ENCODE assay signal across 12 mouse cellular contexts in the genomic region with DNA sequence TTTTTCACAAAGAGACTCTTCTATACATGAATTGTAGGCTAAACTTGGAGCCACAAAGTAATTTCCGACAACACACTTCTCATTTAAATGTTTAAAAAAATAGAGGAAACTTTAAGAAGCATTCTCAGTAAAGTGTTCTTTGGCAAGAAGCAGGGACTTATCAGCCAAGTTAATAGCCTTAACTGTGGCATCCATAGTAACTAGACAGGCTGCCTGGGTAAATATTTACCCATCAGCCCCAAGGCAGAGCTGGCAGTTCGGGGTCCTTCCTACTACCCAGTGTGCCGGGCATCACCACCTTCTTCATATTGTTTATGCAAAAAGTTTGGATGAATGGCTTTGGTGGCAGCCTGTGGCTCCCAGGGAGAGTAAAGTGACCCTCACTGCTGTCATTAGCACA. TPM values are rescaled to one million over a fixed set of nuclear protein-coding genes. Genes with fewer than 3 reads are reported as not detected.
DNase-seq lines count a peak whose midpoint lies in the region; ATAC-seq and TF ChIP-seq lines count a peak whose summit lies in the region.
"Had no signal": no experiment of that assay in that cellular context is flagged by ENCODE, and none has a peak within 500 bp of the region (broad histone marks: within the 10 kb centered on the region; RNA-seq: fewer than 3 reads in every experiment).

No protein-coding gene starts in this region.

- ATAC-seq in kidney, embryonic 14.5 days (ENCODE audit: low FRiP score, low TSS enrichment) = no peak
- no peak for ATAC-seq in forebrain, embryonic 11.5 days (replicated peaks; ENCODE audit: low FRiP score)
- ATAC-seq: liver, postnatal 0 days had no signal

- peaks cover 34% of the 10 kb centered on the region for H3K4me1 ChIP-seq in heart, adult 2 months (ENCODE audit: control insufficient read depth, insufficient read depth, low read length)
- H3K4me1 ChIP-seq in kidney, adult 2 months (ENCODE audit: control insufficient read depth, insufficient read depth, low read length) = peaks cover 16% of the 10 kb centered on the region
- peaks cover 34% of the 10 kb centered on the region for H3K4me1 ChIP-seq in kidney, embryonic 14.5 days (ENCODE audit: control insufficient read depth, insufficient read depth, low read length)
- H3K4me1 ChIP-seq in ES-Bruce4 (ENCODE audit: control insufficient read depth, insufficient read depth, low read length) = peaks cover 12% of the 10 kb centered on the region
- H3K4me1 ChIP-seq in hindbrain, embryonic 10.5 days (replicated peaks) = peaks cover 29% of the 10 kb centered on the region
- peaks cover 4% of the 10 kb centered on the region; the same call in 1 of the 2 replicates for H3K4me1 ChIP-seq in forebrain, embryonic 11.5 days (replicated peaks; ENCODE audit: control insufficient read depth, insufficient read depth, low read length)

- H3K27ac ChIP-seq in heart, adult 2 months = peak overlapping the region; percentile 90
- no peak overlapping the region for H3K27ac ChIP-seq in kidney, adult 2 months (ENCODE audit: insufficient read depth, low read depth, low read length)
- no peak overlapping the region for H3K27ac ChIP-seq in kidney, embryonic 14.5 days (ENCODE audit: low read depth, low read length)
- H3K27ac ChIP-seq in ES-Bruce4 (ENCODE audit: insufficient read depth, low read length) = peak overlapping the region; percentile 96
- no peak overlapping the region for H3K27ac ChIP-seq in hindbrain, embryonic 10.5 days
- no peak overlapping the region for H3K27ac ChIP-seq in forebrain, embryonic 11.5 days (ENCODE audit: low read depth, low read length)

- DNase-seq in heart, adult 2 months = no peak
- no peak for DNase-seq in heart, adult 8-10 months (ENCODE audit: low spot score)
- DNase-seq in kidney, adult 2 months = peak; percentile 60
- peak; percentile 26 for DNase-seq in kidney, postnatal 10 days
- no peak for DNase-seq in hindbrain, embryonic 10.5 days (ENCODE audit: low spot score)
- DNase-seq in forebrain, embryonic 11.5 days (ENCODE audit: low spot score) = no peak
- DNase-seq: gastrocnemius, postnatal 36 days; liver, postnatal 0 days; lung, postnatal 4 days had no signal

- no peak for TF ChIP-seq POLR2A in heart, adult 2 months (IDR thresholded peaks at IDR 0.05; ENCODE audit: insufficient read depth, low read depth, low read length)
- TF ChIP-seq POLR2A in kidney, adult 2 months (IDR thresholded peaks at IDR 0.05; ENCODE audit: low read depth, low read length) = no peak
- TF ChIP-seq POLR2A in ES-Bruce4 (IDR thresholded peaks at IDR 0.05; ENCODE audit: insufficient read depth, low read length) = no peak

- no peak for TF ChIP-seq CTCF in heart, adult 2 months (IDR thresholded peaks at IDR 0.05)
- no peak for TF ChIP-seq CTCF in kidney, adult 2 months (conservative IDR thresholded peaks at IDR 0.05; ENCODE audit: insufficient read depth, insufficient read length, low read depth, low read length)
- no peak for TF ChIP-seq CTCF in ES-Bruce4 (IDR thresholded peaks at IDR 0.05; ENCODE audit: low read depth, low read length)

- H3K36me3 ChIP-seq in heart, adult 2 months (ENCODE audit: control insufficient read depth, insufficient read depth, low read length) = peaks cover 2% of the 10 kb centered on the region
- H3K36me3 ChIP-seq in kidney, adult 2 months (ENCODE audit: control insufficient read depth, insufficient read depth, low read length) = no peaks in the 10 kb centered on the region
- H3K36me3 ChIP-seq in kidney, embryonic 14.5 days (ENCODE audit: control insufficient read depth, insufficient read depth, low read length) = no peaks in the 10 kb centered on the region
- H3K36me3 ChIP-seq in ES-Bruce4 (ENCODE audit: control insufficient read depth, insufficient read depth, low read length, poor library complexity, severe bottlenecking) = no peaks in the 10 kb centered on the region
- H3K36me3 ChIP-seq in hindbrain, embryonic 10.5 days = peaks cover 18% of the 10 kb centered on the region; the same call in 1 of the 2 replicates
- no peaks in the 10 kb centered on the region for H3K36me3 ChIP-seq in forebrain, embryonic 11.5 days (ENCODE audit: control insufficient read depth, insufficient read depth, low read length)

- H3K9me3 ChIP-seq in kidney, embryonic 14.5 days (ENCODE audit: control insufficient read depth, low read length) = no peaks in the 10 kb centered on the region
- H3K9me3 ChIP-seq in ES-Bruce4 (replicated peaks; ENCODE audit: control insufficient read depth, insufficient read depth, low read length, poor library complexity, severe bottlenecking) = no peaks in the 10 kb centered on the region
- no peaks in the 10 kb centered on the region for H3K9me3 ChIP-seq in hindbrain, embryonic 10.5 days
- H3K9me3 ChIP-seq in forebrain, embryonic 11.5 days (ENCODE audit: control insufficient read depth, low read length) = no peaks in the 10 kb centered on the region

- no peak overlapping the region for H3K4me3 ChIP-seq in heart, adult 2 months
- no peak overlapping the region for H3K4me3 ChIP-seq in kidney, adult 2 months (ENCODE audit: insufficient read depth, low read depth, low read length)
- no peak overlapping the region for H3K4me3 ChIP-seq in kidney, embryonic 14.5 days (ENCODE audit: low read length)
- no peak overlapping the region for H3K4me3 ChIP-seq in ES-Bruce4 (ENCODE audit: low read depth, low read length)
- no peak overlapping the region for H3K4me3 ChIP-seq in hindbrain, embryonic 10.5 days
- H3K4me3 ChIP-seq in forebrain, embryonic 11.5 days (ENCODE audit: low read depth, low read length) = no peak overlapping the region

- 0 out of 2 replicates have a peak overlapping the region, but pooled peaks have one; percentile 14 for H3K9ac ChIP-seq in heart, adult 2 months (ENCODE audit: low read depth, low read length)
- H3K9ac ChIP-seq in kidney, embryonic 14.5 days (ENCODE audit: low read depth, low read length) = no peak overlapping the region
- peak overlapping the region; percentile 43 for H3K9ac ChIP-seq in ES-Bruce4 (ENCODE audit: low read depth, poor library complexity, severe bottlenecking)
- H3K9ac ChIP-seq in forebrain, embryonic 11.5 days (ENCODE audit: low read length) = no peak overlapping the region
- H3K9ac ChIP-seq: liver, postnatal 0 days had no signal

- TF ChIP-seq EP300 in heart, adult 2 months (IDR thresholded peaks at IDR 0.05; ENCODE audit: insufficient read depth, low read depth, low read length) = no peak
- TF ChIP-seq EP300 in ES-Bruce4 (IDR thresholded peaks at IDR 0.05; ENCODE audit: insufficient read depth, low read depth, low read length) = no peak

- intact Hi-C loops in heart, adult 2 months (cut with DNase I) = no loop called here

- H3K27me3 ChIP-seq in heart, adult 2 months (ENCODE audit: control insufficient read depth, insufficient read depth, low read length) = no peaks in the 10 kb centered on the region
- no peaks in the 10 kb centered on the region for H3K27me3 ChIP-seq in kidney, adult 2 months (replicated peaks; ENCODE audit: control insufficient read depth, insufficient read depth, low read length)
- H3K27me3 ChIP-seq in kidney, embryonic 14.5 days (ENCODE audit: control insufficient read depth, insufficient read depth, low read length) = no peaks in the 10 kb centered on the region
- H3K27me3 ChIP-seq in ES-Bruce4 (ENCODE audit: control insufficient read depth, insufficient read depth, low read length, poor library complexity, severe bottlenecking) = no peaks in the 10 kb centered on the region
- no peaks in the 10 kb centered on the region for H3K27me3 ChIP-seq in hindbrain, embryonic 10.5 days (ENCODE audit: insufficient read depth, poor library complexity, severe bottlenecking)
- H3K27me3 ChIP-seq in forebrain, embryonic 11.5 days (ENCODE audit: control insufficient read depth, insufficient read depth, low read length) = no peaks in the 10 kb centered on the region

- H3K4me2 ChIP-seq in kidney, embryonic 14.5 days (replicated peaks; ENCODE audit: low read depth, low read length) = no peak overlapping the region
- H3K4me2 ChIP-seq in forebrain, embryonic 11.5 days (ENCODE audit: low read depth, low read length, severe bottlenecking) = no peak overlapping the region
- H3K4me2 ChIP-seq: midbrain, embryonic 11.5 days had no signal

- H3K79me2 ChIP-seq in heart, adult 2 months (replicated peaks; ENCODE audit: control insufficient read depth, insufficient read depth, low read length) = peaks cover 12% of the 10 kb centered on the region

- WGBS in heart, adult 2 months = 33% methylated on average over 3 of the region's 3 CpGs
- 22% methylated on average over 3 of the region's 3 CpGs for WGBS in kidney, adult 2 months
- WGBS in kidney, embryonic 14.5 days = 55% methylated on average over 3 of the region's 3 CpGs
- WGBS in hindbrain, embryonic 10.5 days = 79% methylated on average over 3 of the region's 3 CpGs
- 80% methylated on average over 3 of the region's 3 CpGs for WGBS in forebrain, embryonic 11.5 days

RNA-seq across cellular contexts. Expression of a gene that starts 50.1 kb away (rescaled TPM):
- 10 to 100 TPM; 90.9 to 93.7 TPM for total RNA-seq in heart, adult 2 months (2021)
- 41.7 and 73.9 TPM in 2 replicates for polyA plus RNA-seq in heart, adult 2 months (2012; rRNA removed)
- total RNA-seq in heart, adult 8-10 months (2022) = 10 to 100 TPM; 88.9 to 96.8 (median 93.6) TPM
- polyA plus RNA-seq in kidney, adult 2 months (2012; rRNA removed) = 29.9 and 41.3 TPM in 2 replicates
- polyA plus RNA-seq in kidney, embryonic 14.5 days (2014; fragmentation: Nextera tagmentation; extraction: Ambion mirVana) = 114 and 160 TPM in 2 replicates
- polyA plus RNA-seq in ES-Bruce4 (2011; ENCODE audit: insufficient read depth, insufficient read length, low read depth, missing spikeins) = 223 and 224 TPM in 2 replicates
- 139 and 146 TPM in 2 replicates for polyA plus RNA-seq in hindbrain, embryonic 10.5 days (2016; fragmentation: Nextera tagmentation; extraction: Ambion mirVana)
- polyA plus RNA-seq in forebrain, embryonic 11.5 days (2014; fragmentation: Nextera tagmentation; extraction: Ambion mirVana) = 163 TPM in 2 replicates

Comparison
In these comparisons a context has a peak if more than half of its experiments do, and no peak if none do; other contexts are left out.
1. DNase-seq: peak in kidney, adult 2 months (single experiment) and kidney, postnatal 10 days (single experiment); none in heart, adult 2 months (0 of 2), heart, adult 8-10 months (single experiment), hindbrain, embryonic 10.5 days (single experiment) and forebrain, embryonic 11.5 days (single experiment).
2. H3K27ac ChIP-seq: peak in heart, adult 2 months (single experiment) and ES-Bruce4 (single experiment); none in kidney, adult 2 months (single experiment), kidney, embryonic 14.5 days (single experiment), hindbrain, embryonic 10.5 days (single experiment) and forebrain, embryonic 11.5 days (single experiment).
3. H3K9ac ChIP-seq: peak in heart, adult 2 months (single experiment) and ES-Bruce4 (single experiment); none in kidney, embryonic 14.5 days (single experiment) and forebrain, embryonic 11.5 days (single experiment).